Mouse (Mus musculus) liver, embryonic 16.5 days (tissue): ENCODE results near the gene Prss2. TPM values are rescaled to one million over a fixed set of nuclear protein-coding genes. Genes with fewer than 3 reads are reported as not detected.
"Not testable (repeated sequence)": the region's sequence is repeated elsewhere in the genome, so short reads cannot be mapped to it uniquely, and the experiment has no call there.

ENCODE experiments used
- ATAC-seq: fragments of 200-750 bp; cut with Nextera tagmentation; 2 replicates; pipeline ENCODE4 v1.8.0; 2017; ENCODE audit warnings: low read depth, mild to moderate bottlenecking, moderate number of reproducible peaks, moderate library complexity
- H3K27ac ChIP-seq: fragments of 300-500 bp; sonication (generic); 2 replicates; pipeline ENCODE4 v1.5.1; 2014; ENCODE audit warnings: mild to moderate bottlenecking, low read length
- H3K27me3 ChIP-seq: fragments of 300-500 bp; sonication (generic); 2 replicates; pipeline ENCODE4 v1.6.1; 2014; ENCODE audit warnings: low read depth, low read length, mixed read lengths; ENCODE audit not compliant: control insufficient read depth, insufficient read depth
- H3K36me3 ChIP-seq: fragments of 300-500 bp; sonication (generic); 2 replicates; pipeline ENCODE4 v1.6.1; 2014; ENCODE audit warnings: mild to moderate bottlenecking; ENCODE audit not compliant: control insufficient read depth, insufficient read depth
- H3K4me1 ChIP-seq: fragments of 300-500 bp; sonication (generic); 2 replicates; pipeline ENCODE4 v1.6.1; 2014; ENCODE audit warnings: low read depth, low read length, mixed read lengths; ENCODE audit not compliant: control insufficient read depth
- H3K4me2 ChIP-seq: fragments of 300-500 bp; sonication (generic); 2 replicates; pipeline ENCODE4 v1.6.1; 2014; ENCODE audit warnings: low read depth, low read length, mixed read lengths
- H3K4me3 ChIP-seq: fragments of 300-500 bp; sonication (generic); 2 replicates; pipeline ENCODE4 v1.5.1; 2014; ENCODE audit warnings: low read depth, mild to moderate bottlenecking, low read length
- H3K9ac ChIP-seq: fragments of 300-500 bp; sonication (generic); 2 replicates; pipeline ENCODE4 v1.6.1; 2014; ENCODE audit warnings: low read depth, low read length
- H3K9me3 ChIP-seq: fragments of 300-500 bp; sonication (generic); replicated peaks from 2 replicates; pipeline ENCODE4 v1.6.1; 2016; ENCODE audit warnings: low read length; ENCODE audit not compliant: control insufficient read depth
- WGBS: fragments of 180-500 bp; shearing (Covaris S2); extraction: QIAGEN DNeasy Blood & Tissue Kit; methylation state at CpG from one replicate; pipeline ENCODE4 v1.1.7; 2014; ENCODE audit not compliant: insufficient replicate concordance; 5-methylcytosine and 5-hydroxymethylcytosine counted together
- polyA plus RNA-seq: library from polyadenylated mRNA; unstranded; fragments of >200 nt; fragmentation: Nextera tagmentation; extraction: Ambion mirVana; gene quantifications from 2 replicates; pipeline ENCODE4 v1.2.1, GENCODE M21; 2015

Gene Prss2
- polyA plus RNA-seq = 0.46 and 4.0 TPM in 2 replicates

- H3K4me3 ChIP-seq = no peak within 1 kb of the TSS
- no peaks in the 10 kb centered on the region for H3K27me3 ChIP-seq
- H3K4me1 ChIP-seq = no peaks in the 10 kb centered on the region
- no peak for ATAC-seq
- no peaks in the 10 kb centered on the region for H3K9me3 ChIP-seq
- 38% methylated on average over 1 of the region's 1 CpGs for whole genome bisulfite sequencing
- no peak within 1 kb of the TSS for H3K27ac ChIP-seq
- no peak within 1 kb of the TSS for H3K4me2 ChIP-seq
- no peaks in the 10 kb centered on the region for H3K36me3 ChIP-seq
- H3K9ac ChIP-seq = no peak within 1 kb of the TSS
These were observed at the start of gene Prss2 for GRCm38 (mm10) chr6:41521487-41521886. TSS of gene Prss2 (plus strand) at chr6:41521787.

- Histone ChIP-seq H3K4me2 (no peak overlapping the region), H3K4me1 (no peaks in the 10 kb centered on the region), H3K27ac (no peak overlapping the region), H3K9me3 (no peaks in the 10 kb centered on the region), H3K36me3 (no peaks in the 10 kb centered on the region), H3K4me3 (no peak overlapping the region), H3K9ac (no peak overlapping the region), H3K27me3 (no peaks in the 10 kb centered on the region)
- no peak for ATAC-seq
- 41% methylated on average over 3 of the region's 3 CpGs for WGBS
These were observed 22.2 kb upstream of the Prss2 start for GRCm38 (mm10) chr6:41499374-41499773.

GRCm38 (mm10) chr6:41504915-41505314, 16.7 kb upstream of the Prss2 start:
- no peaks in the 10 kb centered on the region for H3K9me3 ChIP-seq
- H3K4me1 ChIP-seq = no peaks in the 10 kb centered on the region
- ATAC-seq = no peak
- 64% methylated on average over 2 of the region's 2 CpGs for WGBS
- H3K27me3 ChIP-seq = no peaks in the 10 kb centered on the region
- H3K9ac ChIP-seq = no peak overlapping the region
- H3K4me2 ChIP-seq = no peak overlapping the region
- no peak overlapping the region for H3K27ac ChIP-seq
- no peak overlapping the region for H3K4me3 ChIP-seq
- no peaks in the 10 kb centered on the region for H3K36me3 ChIP-seq

GRCm38 (mm10) chr6:41505323-41505722, 16.3 kb upstream of the Prss2 start:
- Histone ChIP-seq H3K4me1 (no peaks in the 10 kb centered on the region), H3K9me3 (no peaks in the 10 kb centered on the region), H3K27me3 (no peaks in the 10 kb centered on the region), H3K36me3 (no peaks in the 10 kb centered on the region), H3K27ac (no peak overlapping the region), H3K9ac (no peak overlapping the region), H3K4me2 (no peak overlapping the region), H3K4me3 (no peak overlapping the region)
- 55% methylated on average over 6 of the region's 6 CpGs for WGBS
- ATAC-seq = no peak

GRCm38 (mm10) chr6:41518017-41518524, 3.5 kb upstream of the Prss2 start:
- no peaks in the 10 kb centered on the region for H3K4me1 ChIP-seq
- WGBS = 37% methylated on average over 6 of the region's 6 CpGs
- H3K4me3 ChIP-seq = no peak overlapping the region
- H3K9ac ChIP-seq = no peak overlapping the region
- no peaks in the 10 kb centered on the region for H3K27me3 ChIP-seq
- no peaks in the 10 kb centered on the region for H3K9me3 ChIP-seq
- no peak overlapping the region for H3K27ac ChIP-seq
- H3K36me3 ChIP-seq = no peaks in the 10 kb centered on the region
- no peak for ATAC-seq
- no peak overlapping the region for H3K4me2 ChIP-seq

GRCm38 (mm10) chr6:41526453-41526852, 4.9 kb downstream of the Prss2 start:
- no peak overlapping the region for H3K27ac ChIP-seq
- no peak overlapping the region for H3K4me3 ChIP-seq
- H3K36me3 ChIP-seq = no peaks in the 10 kb centered on the region
- H3K9ac ChIP-seq = no peak overlapping the region
- H3K27me3 ChIP-seq = no peaks in the 10 kb centered on the region
- no peaks in the 10 kb centered on the region for H3K4me1 ChIP-seq
- no peak for ATAC-seq
- no peak overlapping the region for H3K4me2 ChIP-seq
- H3K9me3 ChIP-seq = no peaks in the 10 kb centered on the region

- H3K9ac ChIP-seq = no peak overlapping the region
- ATAC-seq = no peak
- H3K27me3 ChIP-seq = no peaks in the 10 kb centered on the region
- no peaks in the 10 kb centered on the region for H3K9me3 ChIP-seq
- WGBS = 46% methylated on average over 1 of the region's 1 CpGs
- H3K4me2 ChIP-seq = no peak overlapping the region
- no peak overlapping the region for H3K27ac ChIP-seq
- no peaks in the 10 kb centered on the region for H3K4me1 ChIP-seq
- no peaks in the 10 kb centered on the region for H3K36me3 ChIP-seq
- no peak overlapping the region for H3K4me3 ChIP-seq
These were observed 5.8 kb downstream of the Prss2 start for GRCm38 (mm10) chr6:41527402-41527801.

GRCm38 (mm10) chr6:41529987-41530386, 8.4 kb downstream of the Prss2 start:
- not testable (repeated sequence) for ATAC-seq, H3K4me3 ChIP-seq, H3K27me3 ChIP-seq, H3K4me1 ChIP-seq, H3K9me3 ChIP-seq, H3K4me2 ChIP-seq, H3K9ac ChIP-seq, H3K27ac ChIP-seq, H3K36me3 ChIP-seq
- WGBS = 51% methylated on average over 2 of the region's 2 CpGs

GRCm38 (mm10) chr6:41532181-41532580, 10.6 kb downstream of the Prss2 start:
- 49% methylated on average over 4 of the region's 4 CpGs for WGBS
- ATAC-seq = no peak

More at GRCm38 (mm10) chr6:41532181-41532580, 10.6 kb downstream of the Prss2 start:
- Histone ChIP-seq H3K27me3 (no peaks in the 10 kb centered on the region), H3K9ac (no peak overlapping the region), H3K27ac (no peak overlapping the region), H3K4me3 (no peak overlapping the region), H3K4me2 (no peak overlapping the region), H3K36me3 (no peaks in the 10 kb centered on the region), H3K4me1 (no peaks in the 10 kb centered on the region), H3K9me3 (no peaks in the 10 kb centered on the region)
